Mouse (Mus musculus) layer of hippocampus, adult 2 months (tissue): ENCODE data around the gene Sqstm1. TPM values are rescaled to one million over a fixed set of nuclear protein-coding genes. Genes with fewer than 3 reads are reported as not detected.
A peak's percentile ranks its signal among the peaks of the same experiment; 100 is the strongest.

Source experiments
- DNase-seq, 2 experiments: peaks; one replicate each; pipeline ENCODE4 v3.0.0; 2022; ENCODE audit warnings: low spot score in 2 of 2
- H3K27ac ChIP-seq: fragments of 200-600 bp; 2 replicates; pipeline ENCODE4 v1.8.1; 2022
- H3K4me3 ChIP-seq: fragments of 200-600 bp; 2 replicates; pipeline ENCODE4 v1.8.1; 2022; ENCODE audit warnings: mild to moderate bottlenecking
- CTCF ChIP-seq: fragments of 200-600 bp; conservative IDR thresholded peaks from 2 replicates; pipeline ENCODE4 v1.8.1; 2022; ENCODE audit warnings: antibody characterized with exemption, mild to moderate bottlenecking, moderate library complexity
- total RNA-seq, 2 experiments: library from RNA; stranded (reverse); gene quantifications; 2 replicates each; pipeline ENCODE4 v1.2.3; 2021

Gene Sqstm1
- total RNA-seq, 2 experiments from 2014 or later: 444 to 465 TPM

- H3K27ac ChIP-seq: peak overlapping the region; percentile 69; the same call in 1 of the 2 replicates
- DNase-seq: no peak
- TF ChIP-seq CTCF: no peak
- H3K4me3 ChIP-seq: no peak overlapping the region
These were observed 28.5 kb upstream of the Sqstm1 start for GRCm38 (mm10) chr11:50238821-50239791.

DNA sequence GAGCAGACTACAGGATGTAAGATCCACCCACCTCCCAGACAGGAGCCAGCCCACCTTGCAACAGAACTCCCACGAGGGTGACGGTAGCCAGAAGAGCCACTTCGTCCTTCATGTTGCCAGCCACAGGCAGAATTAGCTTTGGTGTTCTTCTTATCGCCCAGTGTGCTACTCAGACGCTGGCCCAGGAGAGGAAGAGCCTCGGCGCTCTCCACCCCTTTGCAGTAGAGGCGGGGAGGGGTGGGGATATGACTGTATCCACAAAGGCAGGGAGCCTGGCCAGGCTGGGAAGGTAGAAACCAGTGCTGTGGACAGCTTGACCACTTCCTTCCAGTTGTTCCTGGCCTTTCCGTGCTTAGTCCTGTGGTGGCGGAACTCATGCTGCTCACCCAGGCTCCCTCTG is 27.7 kb upstream of the Sqstm1 start, which contains the start of gene Ltc4s:
Gene Ltc4s, minus strand, starts transcription at position 293 of the 400 bp plus-strand sequence.
- no peak for DNase-seq
- H3K27ac ChIP-seq: peak within 1 kb of the TSS; percentile 69
- no peak for TF ChIP-seq CTCF
- peak within 1 kb of the TSS; percentile 86 for H3K4me3 ChIP-seq

DNA sequence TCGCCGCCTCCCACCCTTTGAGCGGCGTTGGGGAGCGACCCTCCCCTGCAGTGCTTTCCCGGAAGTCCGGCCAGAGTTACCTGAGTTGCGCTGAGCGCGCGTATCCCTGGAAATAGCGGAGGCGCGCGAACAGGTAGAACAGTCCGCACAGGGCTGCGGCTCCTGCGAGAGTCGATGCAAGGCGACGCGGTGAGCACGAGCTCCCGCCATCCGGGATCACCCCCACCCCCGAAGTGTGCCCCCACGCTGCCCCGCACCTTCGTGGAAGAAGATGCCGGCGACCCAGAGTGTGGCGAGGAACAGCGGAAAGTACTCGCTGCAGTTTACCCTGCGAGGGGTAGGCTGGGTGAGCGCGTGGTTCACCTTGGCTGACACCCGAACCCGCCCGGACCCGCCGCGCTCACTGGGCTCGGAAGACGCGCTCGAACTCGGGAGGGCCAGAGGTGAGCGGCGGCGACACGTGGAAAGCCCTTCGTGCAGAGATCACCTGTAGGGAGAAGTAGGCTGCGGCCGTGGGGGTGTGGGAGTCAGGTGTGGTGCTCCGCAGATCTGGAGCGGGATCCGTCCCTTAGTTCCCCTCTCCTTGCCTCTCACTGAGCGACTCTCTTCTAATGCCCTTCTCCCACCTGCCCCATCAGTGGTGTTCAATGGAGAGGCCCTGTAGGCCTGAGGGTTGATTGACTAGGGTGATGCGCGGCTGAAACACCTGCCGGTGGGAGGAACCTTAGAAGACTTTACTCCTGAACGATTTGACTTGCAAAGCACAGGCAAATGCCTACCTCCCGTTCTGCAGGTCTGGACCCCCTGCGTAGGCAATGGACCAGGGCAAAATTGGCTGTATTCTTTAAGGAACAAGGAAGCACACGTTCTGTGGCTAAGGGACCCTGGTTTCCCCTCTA is 26.6 kb upstream of the Sqstm1 start:
- DNase-seq: no peak
- TF ChIP-seq CTCF: no peak
- Histone ChIP-seq H3K27ac (peak overlapping the region; percentile 69), H3K4me3 (peak overlapping the region; percentile 86)

GRCm38 (mm10) chr11:50236540-50236936 is 25.9 kb upstream of the Sqstm1 start:
- peak; percentile 77 for TF ChIP-seq CTCF
- peak; percentile 80 to 81 for DNase-seq
- peak overlapping the region; percentile 86 for H3K4me3 ChIP-seq
- peak overlapping the region; percentile 69 for H3K27ac ChIP-seq

DNA sequence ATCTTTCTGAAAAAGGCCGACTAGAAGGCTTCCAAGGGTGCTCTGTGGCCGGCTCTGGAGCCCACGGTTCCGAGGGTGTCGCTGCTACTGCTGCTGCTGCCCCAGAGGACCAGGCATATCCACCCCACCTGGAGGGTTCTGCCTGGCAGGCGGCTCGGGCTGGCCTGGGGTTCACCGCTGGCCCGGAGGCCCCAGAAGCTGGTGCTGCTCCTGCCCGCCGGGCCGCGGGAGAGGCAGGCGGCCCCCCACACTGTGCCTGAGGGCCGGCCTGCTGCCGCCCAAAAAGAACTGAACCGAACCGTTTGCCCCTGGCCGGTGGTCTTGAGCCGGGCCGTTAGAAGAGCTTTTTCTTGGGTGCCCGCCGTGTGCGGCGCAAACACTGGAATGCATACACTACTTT is 24.0 kb upstream of the Sqstm1 start:
- DNase-seq: no peak
- Histone ChIP-seq H3K4me3 (no peak overlapping the region), H3K27ac (no peak overlapping the region)
- TF ChIP-seq CTCF: no peak

- peak; percentile 50 for TF ChIP-seq CTCF
- no peak overlapping the region for H3K4me3 ChIP-seq
- DNase-seq: no peak
- no peak overlapping the region for H3K27ac ChIP-seq
These were observed 23.4 kb upstream of the Sqstm1 start for GRCm38 (mm10) chr11:50233993-50234392.

DNA sequence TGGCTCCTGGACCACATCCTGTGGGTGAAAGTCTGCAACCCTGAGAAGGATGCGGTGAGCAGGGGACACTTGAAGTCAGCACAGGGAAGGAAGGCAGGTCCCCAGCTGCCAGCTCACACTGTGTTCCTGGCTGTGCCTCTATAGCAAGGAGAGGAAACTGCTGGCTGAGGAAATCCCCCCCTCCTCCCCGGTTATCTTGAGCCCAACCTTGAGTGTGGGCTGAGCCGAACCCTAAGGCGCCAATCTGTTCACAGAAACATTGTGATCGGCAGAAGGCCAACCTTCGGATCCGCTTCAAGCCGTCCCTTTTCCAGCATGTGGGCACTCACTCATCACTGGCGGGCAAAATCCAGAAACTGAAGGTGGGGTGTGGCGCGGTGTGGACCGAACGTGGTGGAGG is 22.4 kb upstream of the Sqstm1 start:
- no peak overlapping the region for H3K27ac ChIP-seq
- TF ChIP-seq CTCF: no peak
- H3K4me3 ChIP-seq: no peak overlapping the region
- no peak for DNase-seq

DNA sequence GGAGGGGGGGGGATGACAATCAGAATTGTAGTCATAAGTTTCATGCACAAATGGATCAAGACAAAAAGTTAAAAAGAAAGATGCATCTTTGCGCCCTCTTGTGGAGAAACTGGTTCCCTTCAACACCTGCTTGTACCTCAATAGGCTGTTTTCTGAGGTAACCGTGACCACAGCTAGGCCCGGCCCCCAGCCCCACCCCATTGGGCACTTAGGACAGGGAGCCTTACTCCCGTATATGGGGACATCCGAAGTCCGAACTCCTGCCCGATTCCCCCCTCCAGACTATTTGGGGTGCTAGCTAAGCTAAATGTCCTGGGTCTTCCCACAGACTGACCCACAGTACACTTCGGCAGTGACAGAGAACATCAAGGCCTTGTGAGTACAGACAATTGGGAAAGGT is 20.8 kb upstream of the Sqstm1 start:
- TF ChIP-seq CTCF: peak; percentile 81
- peak; percentile 61 to 73 for DNase-seq
- Histone ChIP-seq H3K27ac (no peak overlapping the region), H3K4me3 (no peak overlapping the region)

- no peak overlapping the region for H3K4me3 ChIP-seq
These were observed 20.1 kb upstream of the Sqstm1 start for GRCm38 (mm10) chr11:50230481-50231304.

GRCm38 (mm10) chr11:50229252-50229910 is 18.8 kb upstream of the Sqstm1 start:
- no peak overlapping the region for H3K27ac ChIP-seq
- DNase-seq: no peak
- H3K4me3 ChIP-seq: no peak overlapping the region
- TF ChIP-seq CTCF: no peak

More at GRCm38 (mm10) chr11:50230481-50231304, 20.1 kb upstream of the Sqstm1 start:
- no peak for TF ChIP-seq CTCF
- no peak overlapping the region for H3K27ac ChIP-seq
- DNase-seq: no peak

- Histone ChIP-seq H3K27ac (0 out of 2 replicates have a peak overlapping the region, but pooled peaks have one; percentile 14), H3K4me3 (no peak overlapping the region)
- TF ChIP-seq CTCF: no peak
- DNase-seq: no peak
These were observed 18.1 kb upstream of the Sqstm1 start for GRCm38 (mm10) chr11:50228772-50229171.
